Mouse (Mus musculus) midbrain, embryonic 11.5 days (tissue): Measurements from ENCODE around the gene Dlgap3. TPM values are rescaled to one million over a fixed set of nuclear protein-coding genes. Genes with fewer than 3 reads are reported as not detected.

Source experiments
- ATAC-seq: fragments of 200-750 bp; cut with Nextera tagmentation; 2 replicates; pipeline ENCODE4 v1.8.0; 2017; ENCODE audit warnings: moderate TSS enrichment, moderate library complexity; ENCODE audit not compliant: low FRiP score
- DNase-seq: peaks from one replicate; pipeline ENCODE4 v3.0.0; 2015; ENCODE audit warnings: low spot score; ENCODE audit errors: missing footprints
- H3K27ac ChIP-seq: fragments of 300-500 bp; sonication (generic); 2 replicates; pipeline ENCODE4 v1.5.1; 2014; ENCODE audit warnings: low read depth, low read length
- H3K27me3 ChIP-seq: fragments of 300-500 bp; sonication (generic); 2 replicates; pipeline ENCODE4 v1.6.1; 2014; ENCODE audit warnings: mild to moderate bottlenecking, low read length, moderate library complexity, mixed read lengths; ENCODE audit not compliant: control insufficient read depth, insufficient read depth
- H3K36me3 ChIP-seq: fragments of 300-500 bp; sonication (generic); 2 replicates; pipeline ENCODE4 v1.6.1; 2014; ENCODE audit warnings: mild to moderate bottlenecking, low read length, moderate library complexity, mixed read lengths; ENCODE audit not compliant: control insufficient read depth, insufficient read depth
- H3K4me1 ChIP-seq: fragments of 300-500 bp; sonication (generic); 2 replicates; pipeline ENCODE4 v1.6.1; 2014; ENCODE audit warnings: low read length; ENCODE audit not compliant: control insufficient read depth, insufficient read depth
- H3K4me2 ChIP-seq: fragments of 300-500 bp; sonication (generic); 2 replicates; pipeline ENCODE4 v1.6.1; 2014; ENCODE audit warnings: mild to moderate bottlenecking, moderate library complexity
- H3K4me3 ChIP-seq: fragments of 300-500 bp; sonication (generic); 2 replicates; pipeline ENCODE4 v1.5.1; 2014; ENCODE audit warnings: low read depth, low read length
- H3K9ac ChIP-seq: fragments of 300-500 bp; sonication (generic); 2 replicates; pipeline ENCODE4 v1.6.1; 2014; ENCODE audit warnings: low read length
- H3K9me3 ChIP-seq: fragments of 300-500 bp; sonication (generic); 2 replicates; pipeline ENCODE4 v1.6.1; 2016; ENCODE audit warnings: low read length; ENCODE audit not compliant: control insufficient read depth
- WGBS: fragments of 180-500 bp; shearing (Covaris S2); extraction: QIAGEN DNeasy Blood & Tissue Kit; methylation state at CpG from one replicate; pipeline ENCODE4 v1.1.7; 2014; 5-methylcytosine and 5-hydroxymethylcytosine counted together
- polyA plus RNA-seq: library from polyadenylated mRNA; unstranded; fragments of >200 nt; fragmentation: Nextera tagmentation; extraction: Ambion mirVana; gene quantifications from 2 replicates; pipeline ENCODE4 v1.2.1, GENCODE M21; 2014

Gene Dlgap3
- polyA plus RNA-seq, 1 experiment from 2014 or later, result 4.4 TPM

GRCm38 (mm10) chr4:127233416-127234125 is 64.6 kb downstream of the Dlgap3 start:
- Histone ChIP-seq H3K36me3 (no peaks in the 10 kb centered on the region), H3K4me1 (peaks cover 20% of the 10 kb centered on the region), H3K9me3 (no peaks in the 10 kb centered on the region), H3K27ac (no peak overlapping the region), H3K4me2 (no peak overlapping the region), H3K9ac (no peak overlapping the region), H3K4me3 (no peak overlapping the region), H3K27me3 (peaks cover 9% of the 10 kb centered on the region)
- no peak for DNase-seq
- ATAC-seq, result peak; percentile 23; the same call in 1 of the 2 replicates
- 88% methylated on average over 40 of the region's 40 CpGs for WGBS

- H3K9me3 ChIP-seq, result no peaks in the 10 kb centered on the region
- DNase-seq (peak; percentile 100), ATAC-seq (peak; percentile 71)
- H3K27me3 ChIP-seq, result peaks cover 9% of the 10 kb centered on the region
- H3K27ac ChIP-seq, result peak overlapping the region; percentile 37
- peak overlapping the region; percentile 99 for H3K4me2 ChIP-seq
- H3K36me3 ChIP-seq, result no peaks in the 10 kb centered on the region
- under 1% methylated on average over 54 of the region's 67 CpGs for WGBS
- H3K4me3 ChIP-seq, result peak overlapping the region; percentile 51
- peak overlapping the region; percentile 76 for H3K9ac ChIP-seq
- peaks cover 20% of the 10 kb centered on the region for H3K4me1 ChIP-seq
Measured at GRCm38 (mm10) chr4:127235742-127236487, 66.9 kb downstream of the Dlgap3 start.

GRCm38 (mm10) chr4:127236631-127237030 is 67.6 kb downstream of the Dlgap3 start:
- Histone ChIP-seq H3K27me3 (peaks cover 9% of the 10 kb centered on the region), H3K27ac (no peak overlapping the region; the same call in 1 of the 2 replicates), H3K4me2 (peak overlapping the region; percentile 99), H3K9me3 (no peaks in the 10 kb centered on the region), H3K36me3 (no peaks in the 10 kb centered on the region), H3K9ac (peak overlapping the region; percentile 76), H3K4me3 (peak overlapping the region; percentile 51), H3K4me1 (peaks cover 19% of the 10 kb centered on the region)
- WGBS, result 2% methylated on average over 14 of the region's 14 CpGs
- no peak for DNase-seq
- peak; percentile 19; the same call in 1 of the 2 replicates for ATAC-seq

GRCm38 (mm10) chr4:127237271-127237670 is 68.3 kb downstream of the Dlgap3 start:
- peaks cover 13% of the 10 kb centered on the region for H3K4me1 ChIP-seq
- 55% methylated on average over 10 of the region's 10 CpGs for WGBS
- no peak for ATAC-seq
- DNase-seq, result no peak
- H3K36me3 ChIP-seq, result no peaks in the 10 kb centered on the region
- H3K27me3 ChIP-seq, result peaks cover 9% of the 10 kb centered on the region
- H3K4me3 ChIP-seq, result no peak overlapping the region
- H3K4me2 ChIP-seq, result no peak overlapping the region
- H3K9me3 ChIP-seq, result no peaks in the 10 kb centered on the region
- H3K27ac ChIP-seq, result no peak overlapping the region
- no peak overlapping the region for H3K9ac ChIP-seq

- DNase-seq, result no peak
- H3K4me3 ChIP-seq, result no peak overlapping the region
Measured at GRCm38 (mm10) chr4:127242696-127243095, 73.7 kb downstream of the Dlgap3 start.

GRCm38 (mm10) chr4:127243552-127243951 is 74.5 kb downstream of the Dlgap3 start, which contains the start of gene Smim12:
Gene Smim12 (plus strand): TSS chr4:127243784.
- Histone ChIP-seq H3K27me3 (no peaks in the 10 kb centered on the region), H3K4me2 (peak within 1 kb of the TSS; percentile 71), H3K36me3 (0 out of 2 replicates have a peak, but pooled peaks cover 2% of the 10 kb centered on the region), H3K9ac (peak within 1 kb of the TSS; percentile 92), H3K27ac (no peak within 1 kb of the TSS), H3K4me3 (peak within 1 kb of the TSS; percentile 93), H3K4me1 (peaks cover 6% of the 10 kb centered on the region; the same call in 1 of the 2 replicates), H3K9me3 (no peaks in the 10 kb centered on the region)
- WGBS, result under 1% methylated on average over 29 of the region's 29 CpGs
- ATAC-seq (peak; percentile 98), DNase-seq (peak; percentile 100)

More at GRCm38 (mm10) chr4:127242696-127243095, 73.7 kb downstream of the Dlgap3 start:
- Histone ChIP-seq H3K27me3 (peaks cover 2% of the 10 kb centered on the region; the same call in 1 of the 2 replicates), H3K27ac (no peak overlapping the region), H3K9ac (no peak overlapping the region), H3K9me3 (no peaks in the 10 kb centered on the region), H3K4me1 (peaks cover 6% of the 10 kb centered on the region; the same call in 1 of the 2 replicates), H3K4me2 (no peak overlapping the region), H3K36me3 (0 out of 2 replicates have a peak, but pooled peaks cover 1% of the 10 kb centered on the region)
- ATAC-seq, result no peak
- WGBS, result 68% methylated on average over 6 of the region's 6 CpGs

GRCm38 (mm10) chr4:127243953-127244352 is 74.9 kb downstream of the Dlgap3 start:
- Histone ChIP-seq H3K27ac (no peak overlapping the region), H3K4me1 (peaks cover 6% of the 10 kb centered on the region; the same call in 1 of the 2 replicates), H3K36me3 (0 out of 2 replicates have a peak, but pooled peaks cover 2% of the 10 kb centered on the region), H3K4me3 (peak overlapping the region; percentile 93), H3K4me2 (peak overlapping the region; percentile 71), H3K27me3 (no peaks in the 10 kb centered on the region), H3K9ac (peak overlapping the region; percentile 92), H3K9me3 (no peaks in the 10 kb centered on the region)
- under 1% methylated on average over 26 of the region's 26 CpGs for WGBS
- ATAC-seq (peak; percentile 50), DNase-seq (no peak)

GRCm38 (mm10) chr4:127249701-127250349 is 80.8 kb downstream of the Dlgap3 start:
- Histone ChIP-seq H3K9ac (no peak overlapping the region), H3K9me3 (no peaks in the 10 kb centered on the region), H3K36me3 (0 out of 2 replicates have a peak, but pooled peaks cover 2% of the 10 kb centered on the region), H3K27ac (no peak overlapping the region), H3K4me3 (no peak overlapping the region), H3K4me1 (no peaks in the 10 kb centered on the region), H3K27me3 (no peaks in the 10 kb centered on the region), H3K4me2 (no peak overlapping the region)
- ATAC-seq, result peak; percentile 80
- peak; percentile 99 for DNase-seq
- WGBS, result 2% methylated on average over 5 of the region's 5 CpGs
